Mouse (Mus musculus) left cerebral cortex, adult 8-10 months (tissue): ENCODE data around the gene Frmd4a. TPM values are rescaled to one million over a fixed set of nuclear protein-coding genes. Genes with fewer than 3 reads are reported as not detected.

ENCODE experiments used
- DNase-seq, 2 experiments: peaks; one replicate each; pipeline ENCODE4 v3.0.0; 2022; ENCODE audit warnings: low spot score in 2 of 2
- total RNA-seq, 4 experiments: library from RNA; stranded (reverse); gene quantifications; 2 replicates each; pipeline ENCODE4 v1.2.4; 2022

Gene Frmd4a
- total RNA-seq, 4 experiments from 2014 or later = 49.9 to 53.7 (median 53.6) TPM

- DNase-seq = no peak
These were observed 268.3 kb downstream of the Frmd4a start for GRCm38 (mm10) chr2:4285693-4286291.

DNA sequence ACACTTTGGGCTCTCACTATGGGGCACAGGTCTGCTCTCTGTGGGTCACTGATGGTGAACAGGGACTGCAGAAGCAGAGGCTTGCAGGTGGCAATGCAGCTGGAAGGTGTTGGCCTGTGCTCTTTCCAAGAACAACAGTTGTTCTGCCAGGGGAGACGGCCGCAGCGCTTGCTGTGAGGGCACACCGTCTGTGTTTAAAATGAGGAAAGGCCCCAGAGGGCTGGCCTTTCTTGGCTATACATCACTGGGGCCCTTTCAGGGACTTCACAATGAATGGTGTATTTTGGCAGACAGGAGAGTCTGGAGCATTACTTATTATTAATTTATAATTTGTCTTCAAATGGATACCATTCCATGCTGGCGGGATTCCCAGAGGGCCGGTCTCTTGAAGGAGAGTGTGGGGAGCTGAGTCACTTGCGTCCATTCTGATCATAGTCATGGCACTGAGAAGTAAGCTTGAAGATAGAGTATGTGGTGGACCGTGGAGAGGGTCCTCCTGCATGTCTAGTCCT is 268.9 kb downstream of the Frmd4a start:
- DNase-seq = no peak

GRCm38 (mm10) chr2:4290475-4290874 is 273.0 kb downstream of the Frmd4a start:
- DNase-seq = no peak

DNA sequence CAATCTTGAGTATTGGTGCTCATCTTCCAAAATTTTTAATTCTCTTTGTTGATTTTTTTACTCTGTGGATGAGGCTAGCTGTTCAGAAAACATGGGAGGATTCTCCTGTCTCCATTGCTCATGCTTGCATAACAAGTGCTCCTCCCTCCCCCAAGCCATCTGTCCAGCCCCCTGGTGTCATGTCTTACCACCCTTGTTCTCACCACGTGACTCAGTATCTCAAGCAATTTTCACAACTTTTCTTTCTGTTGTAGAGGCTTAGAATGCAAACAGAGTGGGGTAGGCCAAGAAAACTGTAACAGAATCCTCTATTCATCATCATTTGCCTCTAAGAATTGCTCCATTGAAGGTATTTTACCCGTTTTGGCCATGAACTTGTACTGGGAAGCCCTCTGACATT is 273.6 kb downstream of the Frmd4a start:
- DNase-seq = peak; percentile 26 to 87

DNA sequence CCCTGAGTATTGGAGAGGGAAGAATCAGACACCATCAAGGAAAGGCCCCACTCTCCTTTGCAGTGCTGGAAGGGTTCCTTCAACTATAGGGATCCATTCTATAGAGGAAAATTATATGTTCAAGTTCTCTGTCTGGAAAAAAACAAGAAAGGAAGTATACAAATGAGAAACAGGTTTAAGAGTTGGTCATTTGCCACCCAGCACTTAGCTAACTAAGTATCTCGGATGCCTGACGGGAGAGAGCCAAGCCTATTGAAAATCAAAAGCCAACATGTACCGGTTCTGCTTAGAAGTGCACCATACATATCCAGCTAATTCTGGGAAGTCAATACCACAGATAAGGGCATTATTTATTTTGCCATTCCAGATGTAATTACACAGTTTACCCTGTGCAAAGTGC is 274.2 kb downstream of the Frmd4a start:
- DNase-seq = no peak

GRCm38 (mm10) chr2:4293726-4294125 is 276.2 kb downstream of the Frmd4a start:
- DNase-seq = no peak

DNA sequence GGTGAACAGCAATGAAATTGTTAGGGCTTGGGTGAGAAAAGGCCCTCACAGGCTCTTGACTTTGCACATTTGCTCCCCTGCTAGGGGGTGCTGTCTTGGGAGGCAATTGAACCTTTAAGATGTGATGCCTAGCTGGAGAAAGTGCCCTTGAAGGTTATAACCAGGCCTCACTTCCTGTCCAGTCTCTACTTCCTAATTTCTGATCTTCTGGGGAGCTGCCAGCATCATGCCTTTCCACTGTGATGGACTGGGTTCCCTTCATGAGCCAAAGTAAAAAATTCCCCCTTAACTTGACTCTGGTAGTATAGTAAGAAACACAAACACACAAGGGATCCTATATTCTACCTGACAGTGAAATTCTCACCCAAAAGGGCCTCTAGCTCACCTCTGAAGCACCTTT is 278.1 kb downstream of the Frmd4a start:
- DNase-seq = no peak

DNA sequence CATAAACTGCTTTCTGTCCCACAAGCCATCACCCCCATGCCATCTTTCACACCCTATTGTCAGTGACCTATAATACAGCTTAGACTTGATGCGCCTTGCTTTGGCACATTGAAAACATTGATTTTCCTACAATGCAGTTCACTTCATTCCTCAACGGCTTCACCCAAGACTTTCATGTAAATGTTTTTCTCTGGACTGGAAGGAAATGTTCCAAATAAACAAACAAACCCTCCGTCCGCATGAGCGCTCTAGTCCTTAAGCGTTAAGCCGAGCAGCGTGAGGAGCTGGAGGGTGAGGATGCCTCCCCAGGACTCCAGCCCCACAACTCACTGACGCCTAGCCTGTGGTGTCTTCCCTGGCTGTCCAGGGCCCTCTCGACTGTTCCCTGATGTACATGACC is 279.4 kb downstream of the Frmd4a start:
- no peak for DNase-seq

DNA sequence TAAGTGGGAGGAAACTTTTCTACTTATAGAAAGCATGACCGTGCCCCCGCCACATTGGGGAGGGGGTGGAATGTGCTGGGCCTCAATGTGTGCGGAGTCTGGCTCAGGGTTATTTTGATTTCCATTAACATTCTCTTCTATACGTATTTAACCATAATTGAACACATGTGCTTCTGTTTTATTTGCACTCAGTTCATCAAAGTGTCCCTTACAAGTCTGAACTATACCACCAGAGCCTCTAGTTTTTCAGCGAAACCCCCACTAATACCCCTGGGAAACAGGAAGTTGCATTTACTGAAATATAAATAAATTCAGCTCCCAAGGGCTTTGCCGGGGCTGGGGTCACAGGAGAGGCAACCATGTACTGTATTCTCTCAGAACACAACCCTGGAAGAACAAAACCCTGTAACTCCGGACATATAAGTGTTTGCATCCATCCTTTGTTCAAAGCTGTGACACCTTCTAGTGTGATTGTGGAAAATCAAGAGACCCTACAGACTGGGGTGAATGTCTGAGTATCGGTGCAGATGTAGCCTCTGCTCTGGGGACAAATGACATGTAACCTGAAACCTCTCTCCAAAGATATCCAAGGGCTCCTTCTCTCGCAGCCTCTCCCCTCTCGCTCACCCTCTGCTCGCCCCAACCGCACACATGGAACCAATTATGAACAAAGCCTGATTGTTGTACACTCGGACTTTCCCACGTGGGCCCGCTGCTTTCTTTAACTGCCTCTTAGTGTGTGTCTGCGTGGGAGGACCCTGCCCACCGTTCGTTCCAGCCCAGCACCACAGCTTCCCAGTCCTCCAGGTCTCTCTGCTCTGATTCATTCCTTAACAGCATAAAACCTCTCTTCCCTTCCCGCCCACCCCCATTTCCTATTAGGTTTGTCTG is 281.1 kb downstream of the Frmd4a start:
- no peak for DNase-seq

- no peak for DNase-seq
These were observed 282.1 kb downstream of the Frmd4a start for GRCm38 (mm10) chr2:4299593-4299992.

DNA sequence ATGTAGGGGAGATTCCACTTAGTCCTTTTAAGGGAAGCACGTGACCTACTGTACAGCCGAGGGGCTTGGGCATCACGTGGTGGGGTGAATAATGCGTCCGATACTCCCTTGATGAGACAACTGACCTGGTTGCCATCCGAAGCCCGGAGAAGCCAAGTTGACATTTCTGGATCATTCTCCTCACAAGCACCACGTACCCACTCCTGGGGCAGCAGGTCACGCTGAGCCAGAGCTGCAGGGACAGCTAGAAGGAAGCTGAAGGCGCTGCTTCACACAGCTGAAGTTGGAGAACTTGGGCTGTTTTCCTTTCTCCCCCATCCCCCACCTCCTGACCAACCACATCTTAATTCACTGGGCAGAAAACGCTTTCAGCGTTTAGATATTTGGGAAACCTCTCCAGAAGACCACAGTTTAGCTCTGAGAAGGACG is 282.9 kb downstream of the Frmd4a start:
- DNase-seq = no peak

GRCm38 (mm10) chr2:4300816-4301215 is 283.3 kb downstream of the Frmd4a start:
- no peak for DNase-seq

DNA sequence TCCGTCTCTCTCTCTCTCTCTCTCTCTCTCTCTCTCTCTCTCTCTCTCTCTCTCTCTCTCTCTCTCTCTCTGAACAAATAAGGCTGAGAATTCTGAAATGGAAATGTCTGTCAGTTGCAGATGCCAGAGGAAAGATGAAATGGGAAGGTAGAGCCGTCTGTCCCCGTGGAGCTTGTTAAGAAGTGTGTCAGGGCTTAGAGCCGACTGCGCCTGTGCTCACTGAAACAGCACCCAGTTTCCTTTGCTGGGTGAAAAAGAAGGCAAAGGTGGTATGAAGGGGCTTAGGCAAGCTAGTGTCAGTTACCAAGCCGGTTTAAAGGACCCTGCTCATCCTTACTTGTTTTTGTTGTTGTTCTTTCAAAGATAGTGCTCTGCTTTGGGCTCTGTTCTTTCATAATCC is 283.7 kb downstream of the Frmd4a start:
- DNase-seq = no peak

DNA sequence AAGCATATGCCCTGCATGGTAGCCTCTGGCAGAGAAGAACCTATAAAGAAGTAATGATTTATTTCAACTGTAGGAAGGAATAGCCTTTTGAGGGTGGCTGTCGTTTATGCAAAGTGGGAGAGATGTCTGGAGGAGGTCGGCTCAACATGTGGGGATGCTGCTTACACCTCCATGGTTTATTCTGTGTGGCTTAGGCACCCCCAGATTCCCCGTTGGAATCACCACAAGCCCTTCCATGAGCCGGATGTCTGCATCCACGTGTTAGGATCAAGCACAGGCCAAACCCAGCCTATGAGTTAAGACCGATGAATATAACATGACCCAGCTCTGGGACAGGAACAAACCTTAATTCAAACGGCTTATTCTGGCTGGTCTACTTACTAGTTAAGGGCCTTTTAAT is 284.2 kb downstream of the Frmd4a start:
- no peak for DNase-seq

DNA sequence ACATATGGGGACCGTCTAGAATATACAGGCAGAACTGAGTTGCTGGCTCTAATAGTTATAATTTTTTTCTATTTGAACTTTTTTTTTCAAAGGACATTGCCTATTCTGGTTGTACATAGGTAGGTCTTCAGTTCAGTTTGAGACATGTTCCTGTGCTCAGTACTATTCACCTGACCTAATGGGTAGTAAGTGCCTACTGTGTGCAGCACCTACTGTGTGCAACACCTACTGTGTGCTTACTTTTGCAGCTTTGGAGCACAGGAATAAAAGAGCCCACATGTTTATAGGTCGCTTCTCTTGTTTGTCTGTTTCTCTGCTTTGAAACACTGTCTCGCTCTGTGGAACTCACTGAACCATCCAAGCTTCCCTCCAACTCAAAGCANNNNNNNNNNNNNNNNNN is 284.6 kb downstream of the Frmd4a start:
- no peak for DNase-seq

- no peak for DNase-seq
These were observed 289.6 kb downstream of the Frmd4a start for GRCm38 (mm10) chr2:4307076-4307475.

GRCm38 (mm10) chr2:4314545-4314944 is 297.0 kb downstream of the Frmd4a start:
- no peak for DNase-seq

DNA sequence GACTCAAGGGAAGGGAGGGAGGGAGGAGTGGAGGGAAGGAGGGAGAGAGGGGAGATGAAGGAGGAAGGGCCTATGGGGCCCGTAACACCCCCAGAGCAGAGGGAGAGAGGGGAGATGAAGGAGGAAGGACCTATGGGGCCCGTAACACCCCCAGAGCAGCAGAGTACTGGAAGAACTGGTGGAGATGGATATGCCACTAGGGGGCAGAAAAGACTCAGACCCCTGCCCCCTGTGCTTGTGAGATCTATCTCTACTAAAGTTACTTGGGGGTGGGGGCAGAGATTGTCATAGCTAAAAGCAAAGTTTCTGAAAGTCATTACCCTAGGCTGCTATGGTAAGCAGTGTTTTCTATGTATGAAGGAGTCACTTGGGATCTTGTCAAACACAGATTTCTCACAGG is 299.1 kb downstream of the Frmd4a start:
- no peak for DNase-seq

DNA sequence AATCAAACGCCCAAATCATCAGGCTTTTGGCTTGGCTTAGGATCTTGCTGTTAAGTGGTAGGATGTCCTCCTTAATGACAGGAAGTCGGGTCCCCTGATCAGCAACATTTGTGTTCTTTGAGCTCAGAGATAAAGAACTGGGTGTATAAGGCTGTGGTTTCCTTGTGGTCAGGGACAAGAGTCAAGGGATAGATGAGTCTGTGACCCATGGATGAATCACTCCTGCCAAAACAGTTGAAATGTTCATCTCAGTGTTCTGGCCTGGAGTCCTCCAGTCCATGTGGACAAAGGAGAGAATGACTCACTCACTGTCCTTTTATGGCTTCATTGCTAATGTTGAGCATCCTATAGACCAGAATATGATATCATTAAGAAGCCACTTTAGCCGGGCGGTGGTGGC is 300.6 kb downstream of the Frmd4a start:
- DNase-seq = no peak

- no peak for DNase-seq
These were observed 308.9 kb downstream of the Frmd4a start for GRCm38 (mm10) chr2:4326241-4327010.

GRCm38 (mm10) chr2:4327011-4327340 is 309.5 kb downstream of the Frmd4a start:
- peak in 1 of 2 experiments; percentile 31 for DNase-seq

- DNase-seq = no peak
These were observed 314.9 kb downstream of the Frmd4a start for GRCm38 (mm10) chr2:4332441-4332840.
